ENCODE assay signal across 23 mouse cellular contexts in the genomic region with DNA sequence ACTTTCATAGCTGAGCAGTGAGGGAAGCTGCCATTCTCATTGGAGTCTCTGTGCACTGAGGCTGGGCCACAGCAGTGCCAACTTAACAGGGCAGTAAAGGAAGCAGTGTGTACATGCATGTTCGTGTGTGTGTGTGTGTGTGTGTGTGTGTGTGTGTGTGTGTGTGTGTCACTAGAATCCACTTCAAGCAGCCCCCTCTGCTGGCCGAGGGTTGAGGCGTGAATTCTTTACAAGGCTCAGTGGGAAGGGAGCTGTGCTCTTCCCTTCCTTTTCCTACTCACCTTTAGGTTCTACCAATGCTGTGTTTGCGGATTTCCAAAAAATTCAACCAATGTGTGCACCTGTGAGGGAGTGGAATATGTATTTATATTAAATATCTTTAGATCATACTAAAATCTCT. TPM values are rescaled to one million over a fixed set of nuclear protein-coding genes. Genes with fewer than 3 reads are reported as not detected.
DNase-seq lines count a peak whose midpoint lies in the region; ATAC-seq and TF ChIP-seq lines count a peak whose summit lies in the region.
"Had no signal": no experiment of that assay in that cellular context is flagged by ENCODE, and none has a peak within 500 bp of the region (broad histone marks: within the 10 kb centered on the region; RNA-seq: fewer than 3 reads in every experiment).

No protein-coding gene starts in this region.

- H3K9me3 ChIP-seq in midbrain, postnatal 0 days (ENCODE audit: low read length): no peaks in the 10 kb centered on the region
- H3K9me3 ChIP-seq in midbrain, embryonic 14.5 days (ENCODE audit: control insufficient read depth, low read length): no peaks in the 10 kb centered on the region
- H3K9me3 ChIP-seq: embryonic facial prominence, embryonic 15.5 days; forebrain, embryonic 12.5 days; heart, embryonic 15.5 days; hindbrain, embryonic 12.5 days; limb, embryonic 13.5 days; midbrain, embryonic 13.5 days; neural tube, embryonic 12.5 days had no signal

- DNase-seq in kidney, postnatal 4 days: peak; percentile 37 to 57
- no peak for DNase-seq in kidney, adult 8-10 months
- no peak for DNase-seq in midbrain, postnatal 0 days (ENCODE audit: low spot score)
- no peak for DNase-seq in midbrain, embryonic 14.5 days
- no peak for DNase-seq in embryo, embryonic 10 days (ENCODE audit: low spot score)
- DNase-seq: adrenal gland, adult 2 months; cerebellum, adult 2 months; heart, adult 11 months; kidney, adult 18-20 months; lung, postnatal 10 days; right cerebral cortex, postnatal 4 days; thymus, postnatal 25 days had no signal

- TF ChIP-seq POLR2A in bone marrow macrophage, adult 2 months (IDR thresholded peaks at IDR 0.05; ENCODE audit: borderline replicate concordance, low read depth, low read length): no peak

- no peak overlapping the region for H3K9ac ChIP-seq in midbrain, postnatal 0 days (replicated peaks; ENCODE audit: low read length, poor library complexity, severe bottlenecking)
- H3K9ac ChIP-seq in midbrain, embryonic 14.5 days (replicated peaks; ENCODE audit: low read length): no peak overlapping the region
- H3K9ac ChIP-seq: embryonic facial prominence, embryonic 15.5 days; forebrain, embryonic 12.5 days; heart, embryonic 15.5 days; hindbrain, embryonic 12.5 days; limb, embryonic 13.5 days; midbrain, embryonic 13.5 days; neural tube, embryonic 12.5 days had no signal

- no peak overlapping the region for H3K4me2 ChIP-seq in midbrain, postnatal 0 days (ENCODE audit: low read depth, low read length, poor library complexity, severe bottlenecking)
- no peak overlapping the region for H3K4me2 ChIP-seq in midbrain, embryonic 14.5 days (ENCODE audit: low read length)
- H3K4me2 ChIP-seq: embryonic facial prominence, embryonic 15.5 days; forebrain, embryonic 12.5 days; heart, embryonic 15.5 days; hindbrain, embryonic 12.5 days; limb, embryonic 13.5 days; midbrain, embryonic 13.5 days; neural tube, embryonic 12.5 days had no signal

- 90% methylated on average over 4 of the region's 4 CpGs for WGBS in midbrain, postnatal 0 days
- 86% methylated on average over 4 of the region's 4 CpGs for WGBS in midbrain, embryonic 14.5 days

- H3K27me3 ChIP-seq in midbrain, postnatal 0 days (ENCODE audit: insufficient read depth, low read length): no peaks in the 10 kb centered on the region
- no peaks in the 10 kb centered on the region for H3K27me3 ChIP-seq in midbrain, embryonic 14.5 days (ENCODE audit: control insufficient read depth, insufficient read depth, low read length)
- H3K27me3 ChIP-seq: embryonic facial prominence, embryonic 15.5 days; forebrain, embryonic 12.5 days; heart, embryonic 15.5 days; hindbrain, embryonic 12.5 days; limb, embryonic 13.5 days; midbrain, embryonic 13.5 days; neural tube, embryonic 12.5 days had no signal

- no peak overlapping the region for H3K4me3 ChIP-seq in midbrain, postnatal 0 days (ENCODE audit: low read depth, low read length)
- H3K4me3 ChIP-seq in midbrain, embryonic 14.5 days (replicated peaks; ENCODE audit: low read depth, low read length): no peak overlapping the region
- no peak overlapping the region for H3K4me3 ChIP-seq in bone marrow macrophage, adult 2 months (ENCODE audit: insufficient read depth, low read length)
- H3K4me3 ChIP-seq: embryonic facial prominence, embryonic 15.5 days; forebrain, embryonic 12.5 days; heart, embryonic 15.5 days; hindbrain, embryonic 12.5 days; left cerebral cortex, adult 2 months; limb, embryonic 13.5 days; midbrain, embryonic 13.5 days; neural tube, embryonic 12.5 days had no signal

- H3K36me3 ChIP-seq in midbrain, postnatal 0 days (ENCODE audit: insufficient read depth, low read length): no peaks in the 10 kb centered on the region
- peaks cover 18% of the 10 kb centered on the region for H3K36me3 ChIP-seq in midbrain, embryonic 14.5 days (ENCODE audit: control insufficient read depth, insufficient read depth, low read length)

- no peak overlapping the region for H3K27ac ChIP-seq in midbrain, postnatal 0 days (ENCODE audit: low read depth, low read length)
- H3K27ac ChIP-seq in midbrain, embryonic 14.5 days (replicated peaks; ENCODE audit: low read depth, low read length): no peak overlapping the region
- H3K27ac ChIP-seq in bone marrow macrophage, adult 2 months (ENCODE audit: insufficient read depth, low read depth, low read length): no peak overlapping the region
- H3K27ac ChIP-seq: embryonic facial prominence, embryonic 15.5 days; forebrain, embryonic 12.5 days; heart, embryonic 15.5 days; hindbrain, embryonic 12.5 days; left cerebral cortex, adult 2 months; limb, embryonic 13.5 days; midbrain, embryonic 13.5 days; neural tube, embryonic 12.5 days had no signal

- ATAC-seq in midbrain, postnatal 0 days (ENCODE audit: low FRiP score): no peak
- no peak for ATAC-seq in midbrain, embryonic 14.5 days (ENCODE audit: low FRiP score, low TSS enrichment)
- ATAC-seq in monocyte, adult 5-6 weeks (replicated peaks; ENCODE audit: insufficient number of reproducible peaks, low FRiP score, low TSS enrichment, poor library complexity, severe bottlenecking): peak; percentile 9; the same call in 1 of the 2 replicates
- ATAC-seq in megakaryocyte-erythroid progenitor cell, adult 5-6 weeks (replicated peaks; ENCODE audit: low FRiP score, low TSS enrichment, poor library complexity, severe bottlenecking): no peak
- ATAC-seq: midbrain, embryonic 13.5 days had no signal

- peak; percentile 47 for TF ChIP-seq CTCF in midbrain, postnatal 0 days (IDR thresholded peaks at IDR 0.05)
- TF ChIP-seq CTCF in bone marrow macrophage, adult 2 months (IDR thresholded peaks at IDR 0.05; ENCODE audit: low read depth, low read length): 0 out of 2 replicates have a peak, but pooled peaks have one; percentile 7

- H3K4me1 ChIP-seq in midbrain, postnatal 0 days (ENCODE audit: insufficient read depth, low read length): peaks cover 10% of the 10 kb centered on the region
- peaks cover 8% of the 10 kb centered on the region for H3K4me1 ChIP-seq in midbrain, embryonic 14.5 days (ENCODE audit: control insufficient read depth, insufficient read depth, low read length)
- peaks cover 12% of the 10 kb centered on the region for H3K4me1 ChIP-seq in bone marrow macrophage, adult 2 months (ENCODE audit: control insufficient read depth, insufficient read depth, low read length)

RNA-seq across cellular contexts. Expression of gene Eif4g3, which starts 41.0 kb away (rescaled TPM):
- total RNA-seq in midbrain, postnatal 0 days (2014; rRNA removed): 70.0 and 92.2 TPM in 2 replicates
- polyA plus RNA-seq in midbrain, postnatal 0 days (2015; fragmentation: Nextera tagmentation; extraction: Ambion mirVana): 36.0 and 42.4 TPM in 2 replicates
- 48.4 and 63.0 TPM in 2 replicates for polyA plus RNA-seq in midbrain, embryonic 14.5 days (2014; fragmentation: Nextera tagmentation; extraction: Ambion mirVana)
- polyA plus RNA-seq in bone marrow macrophage, adult 2 months (2012; ENCODE audit: insufficient read depth, insufficient read length, missing spikeins): 74.3 and 74.9 TPM in 2 replicates
- 94.4 to 146 TPM (median 114 TPM) in 3 replicates for total RNA-seq in monocyte, adult 5-6 weeks (2017)
- total RNA-seq in megakaryocyte-erythroid progenitor cell, adult 5-6 weeks (2014; fragmentation: Nextera tagmentation): 58.7 and 61.5 TPM in 2 replicates
- total RNA-seq in megakaryocyte-erythroid progenitor cell, adult 5-6 weeks (2017): 24.2 and 25.3 TPM in 2 replicates

Comparison
In these comparisons a context has a peak if more than half of its experiments do, and no peak if none do; other contexts are left out.
1. DNase-seq: peak in kidney, postnatal 4 days (2 of 2); none in kidney, adult 8-10 months (0 of 2), midbrain, postnatal 0 days (single experiment), midbrain, embryonic 14.5 days (single experiment) and embryo, embryonic 10 days (single experiment).